Mouse (Mus musculus) cerebellum, adult 2 months (tissue): ENCODE measurements at regions not wholly inside any gene's neighbourhood (a gene's known extent, or its start where the extent isn't known, plus 50 kb on each side); places are given as distances from the start of the nearest gene placed in this dataset.

ENCODE experiments used
- DNase-seq, 2 experiments: peaks; one replicate each; pipeline ENCODE4 v3.0.0; 2021
- H3K27ac ChIP-seq: fragments of 200-500 bp; 2 replicates; pipeline ENCODE4 v1.5.1; 2012; ENCODE audit warnings: low read length, control low read depth, inconsistent platforms; ENCODE audit not compliant: insufficient read depth
- H3K27me3 ChIP-seq: fragments of 200-500 bp; 2 replicates; pipeline ENCODE4 v1.6.1; 2012; ENCODE audit warnings: inconsistent platforms, mild to moderate bottlenecking, low read length, moderate library complexity; ENCODE audit not compliant: control insufficient read depth, insufficient read depth
- H3K4me1 ChIP-seq: fragments of 200-500 bp; 2 replicates; pipeline ENCODE4 v1.6.1; 2011; ENCODE audit warnings: low read length; ENCODE audit not compliant: control insufficient read depth, insufficient read depth
- H3K4me3 ChIP-seq: fragments of 200-500 bp; replicated peaks from 2 replicates; pipeline ENCODE3; 2011; ENCODE audit warnings: mild to moderate bottlenecking, low read depth, low read length, control low read depth; ENCODE audit not compliant: insufficient read depth
- CTCF ChIP-seq: fragments of 200-500 bp; IDR thresholded peaks from 2 replicates; pipeline ENCODE4 v1.5.1; 2011; ENCODE audit warnings: low read depth, mild to moderate bottlenecking, control low read depth, low read length, moderate library complexity, borderline replicate concordance; ENCODE audit not compliant: insufficient read depth
- POLR2A ChIP-seq: fragments of 200-500 bp; IDR thresholded peaks from 2 replicates; pipeline ENCODE4 v1.6.1; 2011; ENCODE audit warnings: low read length, control low read depth, borderline replicate concordance; ENCODE audit not compliant: insufficient read depth
- whole genome bisulfite sequencing: fragments of 180-500 bp; shearing (Covaris S2); methylation state at CpG from one replicate; pipeline ENCODE4 v1.1.7; 2018; 5-methylcytosine and 5-hydroxymethylcytosine counted together

DNA sequence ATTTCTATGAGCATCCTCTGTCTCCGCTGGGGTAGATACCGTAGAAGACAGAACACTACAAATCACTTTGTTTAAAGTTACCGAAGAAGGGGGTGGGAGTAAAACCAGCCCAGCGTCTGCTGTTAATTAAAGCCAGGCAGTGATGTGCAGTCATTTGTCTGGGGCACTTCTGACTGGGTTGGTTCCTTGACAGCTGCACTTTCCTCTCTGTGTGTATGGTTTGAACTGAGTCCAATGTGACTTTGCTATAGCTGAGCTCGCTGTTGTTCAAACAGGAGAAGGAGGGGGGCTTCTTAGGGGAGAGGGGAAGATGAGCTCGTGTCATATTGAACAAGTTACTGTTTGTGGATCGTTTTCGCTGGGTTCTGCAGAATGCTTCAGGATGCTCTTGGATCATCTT, 113.7 kb upstream of the Runx1 start:
- Histone ChIP-seq H3K4me1 (no peaks in the 10 kb centered on the region), H3K27ac (no peak overlapping the region), H3K4me3 (no peak overlapping the region), H3K27me3 (no peaks in the 10 kb centered on the region)
- 34% methylated on average over 8 of the region's 8 CpGs for WGBS
- TF ChIP-seq CTCF (no peak), POLR2A (no peak)
- DNase-seq = no peak

- Histone ChIP-seq H3K4me3 (no peak overlapping the region), H3K27me3 (no peaks in the 10 kb centered on the region), H3K27ac (no peak overlapping the region), H3K4me1 (no peaks in the 10 kb centered on the region; the same call in 1 of the 2 replicates)
- TF ChIP-seq CTCF (no peak), POLR2A (no peak)
- WGBS = 90% methylated on average over 2 of the region's 2 CpGs
- no peak for DNase-seq
Observed at GRCm38 (mm10) chr16:92935848-92936535, 110.0 kb upstream of the Runx1 start.

DNA sequence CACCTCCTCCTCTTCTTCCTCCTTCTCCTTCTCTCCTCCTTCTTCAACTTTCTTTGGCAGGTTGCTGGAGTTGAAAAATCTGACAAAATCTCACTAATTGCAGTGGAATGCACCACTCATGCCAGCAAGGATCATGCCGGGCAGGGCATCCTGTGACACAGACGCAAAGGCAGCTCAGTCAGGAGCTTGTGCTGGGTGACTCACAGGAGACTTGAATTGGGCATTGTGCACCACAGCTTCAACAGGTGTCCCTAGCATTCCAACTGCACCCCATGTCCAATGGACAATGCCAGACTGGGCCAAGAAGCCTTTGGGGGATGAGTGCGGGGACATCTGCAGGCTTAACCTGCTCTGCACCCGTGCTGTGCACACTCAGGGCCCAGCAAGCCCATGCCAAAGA, 104.2 kb upstream of the Runx1 start:
- Histone ChIP-seq H3K4me3 (no peak overlapping the region), H3K4me1 (peaks cover 7% of the 10 kb centered on the region; the same call in 1 of the 2 replicates)
- TF ChIP-seq CTCF (no peak), POLR2A (no peak)

GRCm38 (mm10) chr16:92928201-92928600, 102.3 kb upstream of the Runx1 start:
- 35% methylated on average over 7 of the region's 7 CpGs for WGBS
- TF ChIP-seq POLR2A = no peak
- TF ChIP-seq CTCF = no peak
- H3K27me3 ChIP-seq = no peaks in the 10 kb centered on the region
- H3K4me1 ChIP-seq = peaks cover 7% of the 10 kb centered on the region; the same call in 1 of the 2 replicates
- H3K27ac ChIP-seq = no peak overlapping the region
- H3K4me3 ChIP-seq = no peak overlapping the region
- DNase-seq = no peak

More for the DNA sequence above, 104.2 kb upstream of the Runx1 start:
- DNase-seq = no peak
- Histone ChIP-seq H3K27ac (no peak overlapping the region), H3K27me3 (no peaks in the 10 kb centered on the region)
- 59% methylated on average over 4 of the region's 4 CpGs for WGBS

GRCm38 (mm10) chr16:92927662-92928061, 101.7 kb upstream of the Runx1 start:
- H3K27ac ChIP-seq = no peak overlapping the region
- DNase-seq = no peak
- no peak overlapping the region for H3K4me3 ChIP-seq
- H3K27me3 ChIP-seq = no peaks in the 10 kb centered on the region
- WGBS = 75% methylated on average over 2 of the region's 2 CpGs
- TF ChIP-seq CTCF (no peak), POLR2A (no peak)
- peaks cover 7% of the 10 kb centered on the region; the same call in 1 of the 2 replicates for H3K4me1 ChIP-seq

GRCm38 (mm10) chr16:92926853-92927252, 100.9 kb upstream of the Runx1 start:
- Histone ChIP-seq H3K4me1 (peaks cover 7% of the 10 kb centered on the region; the same call in 1 of the 2 replicates), H3K27me3 (no peaks in the 10 kb centered on the region), H3K4me3 (no peak overlapping the region), H3K27ac (no peak overlapping the region)
- WGBS = 97% methylated on average over 5 of the region's 5 CpGs
- no peak for DNase-seq
- TF ChIP-seq CTCF = no peak

DNA sequence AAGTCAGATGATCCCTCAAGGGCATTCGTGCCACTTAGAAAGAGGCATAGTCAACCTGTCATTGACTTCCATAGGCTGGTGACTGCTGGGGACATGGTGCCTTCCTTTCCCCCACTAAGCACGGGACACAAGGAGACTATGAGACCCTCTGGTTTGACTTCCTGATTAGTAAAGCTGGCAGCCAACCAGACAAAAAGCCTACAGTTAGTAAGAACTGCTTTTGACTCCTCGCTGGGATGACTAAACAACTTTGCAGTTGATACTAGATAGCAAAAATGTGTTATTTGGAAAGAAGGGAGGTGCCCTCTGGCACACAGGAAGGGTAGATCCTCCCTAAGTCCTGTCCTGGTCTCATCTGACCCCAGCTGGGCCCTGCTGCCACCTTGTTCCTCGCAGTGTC, 95.0 kb upstream of the Runx1 start:
- no peaks in the 10 kb centered on the region for H3K27me3 ChIP-seq
- no peak overlapping the region for H3K4me3 ChIP-seq
- WGBS = 76% methylated on average over 4 of the region's 4 CpGs
- H3K27ac ChIP-seq = no peak overlapping the region
- no peak for DNase-seq
- peaks cover 4% of the 10 kb centered on the region; the same call in 1 of the 2 replicates for H3K4me1 ChIP-seq
- no peak for TF ChIP-seq POLR2A
- TF ChIP-seq CTCF = no peak

- DNase-seq = no peak
- no peaks in the 10 kb centered on the region for H3K27me3 ChIP-seq
- H3K4me3 ChIP-seq = no peak overlapping the region
- WGBS = 96% methylated on average over 2 of the region's 2 CpGs
- no peaks in the 10 kb centered on the region for H3K4me1 ChIP-seq
- H3K27ac ChIP-seq = no peak overlapping the region
- no peak for TF ChIP-seq CTCF
- TF ChIP-seq POLR2A = no peak
Observed at GRCm38 (mm10) chr16:92917356-92917755, 91.4 kb upstream of the Runx1 start.
